ENCODE assay signal across 19 mouse cellular contexts in genomic region chr8:113422651-113423050, GRCm38 (mm10).
A peak's percentile ranks its signal among the peaks of the same experiment; 100 is the strongest.
DNase-seq lines count a peak whose midpoint lies in the region; ATAC-seq and TF ChIP-seq lines count a peak whose summit lies in the region.
"Had no signal": no experiment of that assay in that cellular context is flagged by ENCODE, and none has a peak within 500 bp of the region (broad histone marks: within the 10 kb centered on the region; RNA-seq: fewer than 3 reads in every experiment).

No protein-coding gene starts in this region.

- H3K4me1 ChIP-seq in lung, embryonic 14.5 days (ENCODE audit: insufficient read depth), result no peaks in the 10 kb centered on the region
- 0 out of 2 replicates have a peak, but pooled peaks cover 6% of the 10 kb centered on the region for H3K4me1 ChIP-seq in lung, embryonic 16.5 days (replicated peaks; ENCODE audit: control insufficient read depth, insufficient read depth, low read length)

- peak; percentile 21 for DNase-seq in lung, embryonic 14.5 days
- no peak for DNase-seq in lung, postnatal 10 days
- DNase-seq in lung, postnatal 14 days, result no peak
- DNase-seq: adrenal gland, adult 2 months; adrenal gland, adult 8-10 months; adrenal gland, postnatal 10 days; adrenal gland, postnatal 14 days; adrenal gland, postnatal 25 days; adrenal gland, postnatal 36 days; B cell, adult 2 months; cerebellum, adult 11 months; cerebellum, adult 11-12 months; cerebellum, adult 18-20 months had no signal

- no peak for TF ChIP-seq CTCF in lung, embryonic 14.5 days (IDR thresholded peaks at IDR 0.05; ENCODE audit: low read depth)

- H3K27ac ChIP-seq in lung, embryonic 14.5 days (ENCODE audit: low read depth), result no peak overlapping the region
- H3K27ac ChIP-seq in lung, embryonic 16.5 days (ENCODE audit: low read length), result 0 out of 2 replicates have a peak overlapping the region, but pooled peaks have one; percentile 22

- no peaks in the 10 kb centered on the region for H3K36me3 ChIP-seq in lung, embryonic 14.5 days (ENCODE audit: insufficient read depth)
- no peaks in the 10 kb centered on the region for H3K36me3 ChIP-seq in lung, embryonic 16.5 days (ENCODE audit: control insufficient read depth, insufficient read depth, low read length)
- H3K36me3 ChIP-seq: G1E had no signal

- H3K9ac ChIP-seq in lung, embryonic 14.5 days, result no peak overlapping the region
- no peak overlapping the region for H3K9ac ChIP-seq in lung, embryonic 16.5 days (ENCODE audit: low read length)

- WGBS in lung, embryonic 14.5 days, result 62% methylated on average over 2 of the region's 2 CpGs
- WGBS in lung, embryonic 16.5 days, result 48% methylated on average over 2 of the region's 2 CpGs

- H3K9me3 ChIP-seq in lung, embryonic 14.5 days (ENCODE audit: low read depth, low read length), result no peaks in the 10 kb centered on the region
- H3K9me3 ChIP-seq in lung, embryonic 16.5 days (ENCODE audit: control insufficient read depth, low read length), result no peaks in the 10 kb centered on the region

- peak; percentile 68; the same call in 1 of the 2 replicates for ATAC-seq in lung, embryonic 14.5 days (ENCODE audit: insufficient read depth)
- peak; percentile 66 for ATAC-seq in lung, embryonic 16.5 days (ENCODE audit: low read depth)
- ATAC-seq: activated CD4-positive, CD25-positive, alpha-beta regulatory T cell, adult 4 months; CD4-positive, CD25-positive, alpha-beta regulatory T cell, adult 4 months; Patski had no signal

- no peak overlapping the region for H3K4me3 ChIP-seq in lung, embryonic 14.5 days (ENCODE audit: low read depth, low read length)
- no peak overlapping the region for H3K4me3 ChIP-seq in lung, embryonic 16.5 days (ENCODE audit: low read length)

- H3K4me2 ChIP-seq in lung, embryonic 14.5 days, result no peak overlapping the region
- no peak overlapping the region for H3K4me2 ChIP-seq in lung, embryonic 16.5 days (ENCODE audit: low read depth, low read length)

- H3K27me3 ChIP-seq in lung, embryonic 14.5 days (ENCODE audit: insufficient read depth, low read length), result no peaks in the 10 kb centered on the region
- no peaks in the 10 kb centered on the region for H3K27me3 ChIP-seq in lung, embryonic 16.5 days (ENCODE audit: control insufficient read depth, insufficient read depth, low read depth, low read length)
- H3K27me3 ChIP-seq: CH12.LX had no signal
